Mouse (Mus musculus) megakaryocyte, embryonic 14.5 days (primary cell): ENCODE measurements around the gene Dse.

Experiments
- FLI1 ChIP-seq: IDR thresholded peaks from 2 replicates; pipeline ENCODE4 v1.6.1; 2012; ENCODE audit warnings: low read length, inconsistent platforms, mixed read lengths
- GATA1 ChIP-seq: IDR thresholded peaks from 3 replicates; pipeline ENCODE4 v1.6.1; 2012; ENCODE audit warnings: mixed read lengths, low read length, inconsistent platforms, borderline replicate concordance

GRCm38 (mm10) chr10:34236569-34236968 is 29.1 kb upstream of the Dse start:
- TF ChIP-seq GATA1: no peak
- no peak for TF ChIP-seq FLI1
